Mouse (Mus musculus) macrophage (primary cell): ENCODE data around the gene Tnfrsf21. TPM values are rescaled to one million over a fixed set of nuclear protein-coding genes. Genes with fewer than 3 reads are reported as not detected.

Experiments
- H3K27ac ChIP-seq: fragments of 350-480 bp; formaldehyde crosslinking; 2 replicates; pipeline ENCODE4 v1.9.0; 2021
- H3K36me3 ChIP-seq: fragments of 350-480 bp; formaldehyde crosslinking; 2 replicates; pipeline ENCODE4 v1.9.0; 2021; ENCODE audit errors: inconsistent target
- H3K4me3 ChIP-seq: fragments of 350-480 bp; formaldehyde crosslinking; 2 replicates; pipeline ENCODE4 v1.9.0; 2021; ENCODE audit errors: inconsistent target
- H3K79me2 ChIP-seq: fragments of 350-480 bp; formaldehyde crosslinking; 2 replicates; pipeline ENCODE4 v1.9.0; 2021; ENCODE audit errors: inconsistent target
- WGBS: methylation state at CpG from one replicate; pipeline ENCODE4 v1.1.7; 2026; ENCODE audit warnings: inconsistent platforms; ENCODE audit not compliant: missing documents; 5-methylcytosine and 5-hydroxymethylcytosine counted together
- polyA plus RNA-seq: library from polyadenylated mRNA; stranded (reverse); fragments of 250-400 nt; gene quantifications from 3 replicates; pipeline ENCODE4 v1.2.4, GENCODE M21; 2018; ENCODE audit warnings: inconsistent platforms

Gene Tnfrsf21
- polyA plus RNA-seq, 1 experiment from 2014 or later, result 43.2 TPM

GRCm38 (mm10) chr17:43076801-43077493 is 60.6 kb downstream of the Tnfrsf21 start:
- Histone ChIP-seq H3K36me3 (no peaks in the 10 kb centered on the region), H3K79me2 (peaks cover 64% of the 10 kb centered on the region; the same call in 1 of the 2 replicates), H3K4me3 (no peak overlapping the region), H3K27ac (no peak overlapping the region)
- WGBS, result 71% methylated on average over 13 of the region's 18 CpGs

- H3K36me3 ChIP-seq, result no peaks in the 10 kb centered on the region
- no peak overlapping the region for H3K4me3 ChIP-seq
- no peak overlapping the region for H3K27ac ChIP-seq
- WGBS, result 87% methylated on average over 4 of the region's 4 CpGs
- peaks cover 58% of the 10 kb centered on the region; the same call in 1 of the 2 replicates for H3K79me2 ChIP-seq
Observed at GRCm38 (mm10) chr17:43077540-43077939, 61.2 kb downstream of the Tnfrsf21 start.

GRCm38 (mm10) chr17:43081225-43081624 is 64.9 kb downstream of the Tnfrsf21 start:
- H3K79me2 ChIP-seq, result peaks cover 39% of the 10 kb centered on the region; the same call in 1 of the 2 replicates
- H3K36me3 ChIP-seq, result peaks cover 10% of the 10 kb centered on the region; the same call in 1 of the 2 replicates
- H3K4me3 ChIP-seq, result no peak overlapping the region
- no peak overlapping the region for H3K27ac ChIP-seq
- WGBS, result 94% methylated on average over 5 of the region's 5 CpGs

- 80% methylated on average over 6 of the region's 6 CpGs for WGBS
- Histone ChIP-seq H3K4me3 (no peak overlapping the region), H3K36me3 (peaks cover 32% of the 10 kb centered on the region), H3K79me2 (no peaks in the 10 kb centered on the region), H3K27ac (no peak overlapping the region)
Observed at GRCm38 (mm10) chr17:43089496-43089895, 73.1 kb downstream of the Tnfrsf21 start.

GRCm38 (mm10) chr17:43090948-43091724 is 74.8 kb downstream of the Tnfrsf21 start:
- Histone ChIP-seq H3K4me3 (no peak overlapping the region), H3K36me3 (peaks cover 23% of the 10 kb centered on the region), H3K27ac (no peak overlapping the region), H3K79me2 (no peaks in the 10 kb centered on the region)
- 84% methylated on average over 3 of the region's 3 CpGs for WGBS

GRCm38 (mm10) chr17:43092280-43092995 is 76.1 kb downstream of the Tnfrsf21 start:
- H3K27ac ChIP-seq, result no peak overlapping the region
- WGBS, result 61% methylated on average over 8 of the region's 8 CpGs

GRCm38 (mm10) chr17:43094285-43094684 is 77.9 kb downstream of the Tnfrsf21 start:
- Histone ChIP-seq H3K36me3 (no peaks in the 10 kb centered on the region), H3K27ac (no peak overlapping the region), H3K4me3 (no peak overlapping the region), H3K79me2 (no peaks in the 10 kb centered on the region)
- 73% methylated on average over 2 of the region's 2 CpGs for WGBS

More at GRCm38 (mm10) chr17:43092280-43092995, 76.1 kb downstream of the Tnfrsf21 start:
- Histone ChIP-seq H3K79me2 (no peaks in the 10 kb centered on the region), H3K4me3 (no peak overlapping the region), H3K36me3 (peaks cover 13% of the 10 kb centered on the region)

GRCm38 (mm10) chr17:43097101-43097688 is 80.8 kb downstream of the Tnfrsf21 start:
- no peak overlapping the region for H3K4me3 ChIP-seq
- no peak overlapping the region for H3K27ac ChIP-seq
- H3K36me3 ChIP-seq, result no peaks in the 10 kb centered on the region
- no peaks in the 10 kb centered on the region for H3K79me2 ChIP-seq
- 76% methylated on average over 4 of the region's 4 CpGs for WGBS

GRCm38 (mm10) chr17:43106108-43106507 is 89.8 kb downstream of the Tnfrsf21 start:
- Histone ChIP-seq H3K36me3 (no peaks in the 10 kb centered on the region), H3K4me3 (no peak overlapping the region), H3K27ac (no peak overlapping the region), H3K79me2 (no peaks in the 10 kb centered on the region)
- WGBS, result 96% methylated on average over 3 of the region's 3 CpGs

- no peak overlapping the region for H3K27ac ChIP-seq
- H3K79me2 ChIP-seq, result no peaks in the 10 kb centered on the region
- H3K4me3 ChIP-seq, result no peak overlapping the region
- 93% methylated on average over 5 of the region's 5 CpGs for WGBS
- H3K36me3 ChIP-seq, result no peaks in the 10 kb centered on the region
Observed at GRCm38 (mm10) chr17:43107338-43107737, 91.0 kb downstream of the Tnfrsf21 start.

GRCm38 (mm10) chr17:43109501-43109900 is 93.1 kb downstream of the Tnfrsf21 start:
- no peak overlapping the region for H3K4me3 ChIP-seq

GRCm38 (mm10) chr17:43110168-43110885 is 94.0 kb downstream of the Tnfrsf21 start:
- H3K4me3 ChIP-seq, result no peak overlapping the region
- H3K36me3 ChIP-seq, result no peaks in the 10 kb centered on the region
- WGBS, result 81% methylated on average over 8 of the region's 9 CpGs
- no peaks in the 10 kb centered on the region for H3K79me2 ChIP-seq
- H3K27ac ChIP-seq, result no peak overlapping the region

More at GRCm38 (mm10) chr17:43109501-43109900, 93.1 kb downstream of the Tnfrsf21 start:
- 98% methylated on average over 4 of the region's 4 CpGs for WGBS
- no peaks in the 10 kb centered on the region for H3K36me3 ChIP-seq
- H3K27ac ChIP-seq, result no peak overlapping the region
- H3K79me2 ChIP-seq, result no peaks in the 10 kb centered on the region

GRCm38 (mm10) chr17:43113391-43113984 is 97.1 kb downstream of the Tnfrsf21 start:
- 91% methylated on average over 9 of the region's 9 CpGs for WGBS
- Histone ChIP-seq H3K4me3 (no peak overlapping the region), H3K27ac (no peak overlapping the region)

More at GRCm38 (mm10) chr17:43113391-43113984, 97.1 kb downstream of the Tnfrsf21 start:
- Histone ChIP-seq H3K79me2 (no peaks in the 10 kb centered on the region), H3K36me3 (no peaks in the 10 kb centered on the region)
